In the genomic region with DNA sequence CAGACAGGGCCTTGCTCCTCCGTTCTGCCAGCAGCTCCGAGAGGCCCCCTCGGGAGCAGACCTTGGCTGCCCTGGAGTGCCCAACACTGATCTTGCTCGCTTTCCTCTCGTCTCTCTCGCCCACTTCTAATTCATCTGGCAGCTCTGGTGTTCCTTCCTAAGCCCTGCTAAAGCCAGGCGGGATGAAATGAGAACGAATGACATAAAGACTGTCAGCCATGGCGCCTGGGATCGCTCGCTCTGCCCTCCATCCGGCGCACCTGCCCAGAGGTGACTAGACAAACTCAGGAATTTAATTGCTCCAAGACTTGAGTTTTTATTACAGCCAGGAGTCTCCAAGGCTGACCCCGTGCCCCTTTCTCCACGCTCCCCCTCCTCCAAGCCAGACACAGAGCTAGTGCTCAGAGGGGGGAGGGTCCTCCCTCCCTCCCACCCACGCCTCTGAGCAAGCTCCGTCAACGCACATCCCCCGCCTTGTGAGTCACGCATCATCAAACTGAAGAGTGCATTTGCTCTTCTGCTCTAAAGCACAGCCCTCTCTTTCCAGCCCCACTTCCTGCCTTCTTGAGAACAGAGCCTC, we compare ENCODE assay signal across 10 mouse cellular contexts. TPM values are rescaled to one million over a fixed set of nuclear protein-coding genes. Genes with fewer than 3 reads are reported as not detected.
DNase-seq lines count a peak whose midpoint lies in the region; ATAC-seq and TF ChIP-seq lines count a peak whose summit lies in the region.
"Had no signal": no experiment of that assay in that cellular context is flagged by ENCODE, and none has a peak within 500 bp of the region (broad histone marks: within the 10 kb centered on the region; RNA-seq: fewer than 3 reads in every experiment).

No protein-coding gene starts in this region.

- WGBS in heart, embryonic 14.5 days, result 18% methylated on average over 20 of the region's 20 CpGs
- 14% methylated on average over 20 of the region's 20 CpGs for WGBS in hindbrain, embryonic 14.5 days
- 14% methylated on average over 20 of the region's 20 CpGs for WGBS in midbrain, postnatal 0 days

- no peak for ATAC-seq in heart, embryonic 14.5 days (ENCODE audit: insufficient number of reproducible peaks, insufficient read depth, low FRiP score, low read depth)
- no peak for ATAC-seq in hindbrain, embryonic 14.5 days (ENCODE audit: low FRiP score)
- no peak for ATAC-seq in midbrain, postnatal 0 days (ENCODE audit: low FRiP score)
- no peak for ATAC-seq in erythroid progenitor cell, adult 5-6 weeks (replicated peaks; ENCODE audit: low FRiP score, poor library complexity, severe bottlenecking)

- H3K36me3 ChIP-seq in heart, embryonic 14.5 days (ENCODE audit: control insufficient read depth, insufficient read depth, low read length), result no peaks in the 10 kb centered on the region
- H3K36me3 ChIP-seq in hindbrain, embryonic 14.5 days (replicated peaks; ENCODE audit: control insufficient read depth, insufficient read depth), result no peaks in the 10 kb centered on the region
- no peaks in the 10 kb centered on the region for H3K36me3 ChIP-seq in midbrain, postnatal 0 days (ENCODE audit: insufficient read depth, low read length)

- H3K27ac ChIP-seq in heart, embryonic 14.5 days (replicated peaks in 1 of 2; ENCODE audit: control insufficient read depth in 1 of 2, insufficient read depth in 1 of 2, low read depth in 2 of 2, low read length in 2 of 2), result no peak overlapping the region
- H3K27ac ChIP-seq in hindbrain, embryonic 14.5 days, result no peak overlapping the region
- H3K27ac ChIP-seq in midbrain, postnatal 0 days (ENCODE audit: low read depth, low read length), result no peak overlapping the region

- H3K27me3 ChIP-seq in heart, embryonic 14.5 days (ENCODE audit: control insufficient read depth, insufficient read depth, low read length), result 0 out of 2 replicates have a peak, but pooled peaks cover 7% of the 10 kb centered on the region
- 0 out of 2 replicates have a peak, but pooled peaks cover 6% of the 10 kb centered on the region for H3K27me3 ChIP-seq in hindbrain, embryonic 14.5 days (ENCODE audit: control insufficient read depth, insufficient read depth, low read length)
- 0 out of 2 replicates have a peak, but pooled peaks cover 3% of the 10 kb centered on the region for H3K27me3 ChIP-seq in midbrain, postnatal 0 days (ENCODE audit: insufficient read depth, low read length)
- H3K27me3 ChIP-seq: CH12.LX had no signal

- H3K9me3 ChIP-seq in heart, embryonic 14.5 days (ENCODE audit: control insufficient read depth, low read length), result no peaks in the 10 kb centered on the region
- no peaks in the 10 kb centered on the region for H3K9me3 ChIP-seq in hindbrain, embryonic 14.5 days (ENCODE audit: control insufficient read depth, low read length)
- no peaks in the 10 kb centered on the region for H3K9me3 ChIP-seq in midbrain, postnatal 0 days (ENCODE audit: low read length)

- no peak overlapping the region for H3K4me3 ChIP-seq in heart, embryonic 14.5 days (ENCODE audit: control insufficient read depth in 1 of 2, insufficient read depth in 1 of 2, low read depth in 1 of 2, low read length in 2 of 2)
- no peak overlapping the region for H3K4me3 ChIP-seq in hindbrain, embryonic 14.5 days (replicated peaks; ENCODE audit: low read length)
- H3K4me3 ChIP-seq in midbrain, postnatal 0 days (ENCODE audit: low read depth, low read length), result no peak overlapping the region

- no peak overlapping the region for H3K9ac ChIP-seq in heart, embryonic 14.5 days (ENCODE audit: low read length)
- H3K9ac ChIP-seq in hindbrain, embryonic 14.5 days, result no peak overlapping the region
- no peak overlapping the region for H3K9ac ChIP-seq in midbrain, postnatal 0 days (replicated peaks; ENCODE audit: low read length, poor library complexity, severe bottlenecking)

- peaks cover 0 to 6% of the 10 kb centered on the region in 2 experiments; a peak in 3 of 4 replicates for H3K4me1 ChIP-seq in heart, embryonic 14.5 days (ENCODE audit: control insufficient read depth in 2 of 2, insufficient read depth in 2 of 2, low read length in 2 of 2)
- peaks cover 6% of the 10 kb centered on the region; the same call in 1 of the 2 replicates for H3K4me1 ChIP-seq in hindbrain, embryonic 14.5 days (replicated peaks; ENCODE audit: control insufficient read depth, insufficient read depth, low read length)
- no peaks in the 10 kb centered on the region for H3K4me1 ChIP-seq in midbrain, postnatal 0 days (ENCODE audit: insufficient read depth, low read length)

- TF ChIP-seq CTCF in midbrain, postnatal 0 days (IDR thresholded peaks at IDR 0.05), result no peak

- no peak for DNase-seq in heart, postnatal 4 days
- peak; percentile 90 for DNase-seq in brain, adult 2 months (ENCODE audit: low read depth, low spot score)
- DNase-seq in hindbrain, embryonic 14.5 days (ENCODE audit: low spot score), result no peak
- DNase-seq in midbrain, postnatal 0 days (ENCODE audit: low spot score), result no peak
- no peak for DNase-seq in layer of hippocampus, postnatal 25 days (ENCODE audit: extremely low spot score in 1 of 2, low spot score in 1 of 2)
- DNase-seq in lung, postnatal 36 days, result no peak
- DNase-seq: lung, postnatal 10 days had no signal

- H3K4me2 ChIP-seq in heart, embryonic 14.5 days (ENCODE audit: low read length), result 0 out of 2 replicates have a peak overlapping the region, but pooled peaks have one; percentile 2
- H3K4me2 ChIP-seq in hindbrain, embryonic 14.5 days (replicated peaks), result peak overlapping the region; percentile 28
- H3K4me2 ChIP-seq in midbrain, postnatal 0 days (ENCODE audit: low read depth, low read length, poor library complexity, severe bottlenecking), result peak overlapping the region; percentile 3; the same call in 1 of the 2 replicates

RNA-seq across cellular contexts. Expression of a gene that starts 27.8 kb away (rescaled TPM):
- polyA plus RNA-seq in heart, embryonic 14.5 days (2014; fragmentation: Nextera tagmentation; extraction: Ambion mirVana), result 64.2 and 84.4 TPM in 2 replicates
- total RNA-seq in heart, postnatal 4 days (2021), result 10 to 100 TPM; 66.1 to 72.8 TPM
- polyA plus RNA-seq in hindbrain, embryonic 14.5 days (2014; fragmentation: Nextera tagmentation; extraction: Ambion mirVana), result 62.6 and 73.4 TPM in 2 replicates
- 22.1 and 38.8 TPM in 2 replicates for total RNA-seq in midbrain, postnatal 0 days (2014; rRNA removed)
- polyA plus RNA-seq in midbrain, postnatal 0 days (2015; fragmentation: Nextera tagmentation; extraction: Ambion mirVana), result 41.4 and 47.5 TPM in 2 replicates
- total RNA-seq in erythroid progenitor cell, adult 5-6 weeks (2015; ENCODE audit: low replicate concordance), result not detected in 2 replicates
- not detected in 2 replicates for total RNA-seq in erythroid progenitor cell, adult 5-6 weeks (2017; ENCODE audit: low replicate concordance)
- 1 to 10 TPM; 3.4 to 6.7 TPM for total RNA-seq in layer of hippocampus, postnatal 25 days (2021)
- total RNA-seq: CH12.LX had no signal

Comparison
In these comparisons a context has a peak if more than half of its experiments do, and no peak if none do; other contexts are left out.
1. RNA of a gene that starts 27.8 kb away (total RNA-seq): 66.1 to 72.8 TPM in heart, postnatal 4 days, 22.1 to 38.8 TPM in midbrain, postnatal 0 days and 3.4 to 6.7 TPM in layer of hippocampus, postnatal 25 days; not detected in erythroid progenitor cell, adult 5-6 weeks; every median in the first group is over 4 times any median in the second.
2. Peak in every context shown above with its lines, with median percentiles within 50 percentile points of each other: H3K4me2 ChIP-seq.